Mouse (Mus musculus): ENCODE measurements around the gene Oas1c.

Oas1c gene

GRCm38 (mm10) chr5:120779922-120780321 is 32.4 kb downstream of the Oas1c start:
- no peak for DNase-seq

- DNase-seq: no peak
Measured at GRCm38 (mm10) chr5:120778941-120779340, 33.4 kb downstream of the Oas1c start.

DNA sequence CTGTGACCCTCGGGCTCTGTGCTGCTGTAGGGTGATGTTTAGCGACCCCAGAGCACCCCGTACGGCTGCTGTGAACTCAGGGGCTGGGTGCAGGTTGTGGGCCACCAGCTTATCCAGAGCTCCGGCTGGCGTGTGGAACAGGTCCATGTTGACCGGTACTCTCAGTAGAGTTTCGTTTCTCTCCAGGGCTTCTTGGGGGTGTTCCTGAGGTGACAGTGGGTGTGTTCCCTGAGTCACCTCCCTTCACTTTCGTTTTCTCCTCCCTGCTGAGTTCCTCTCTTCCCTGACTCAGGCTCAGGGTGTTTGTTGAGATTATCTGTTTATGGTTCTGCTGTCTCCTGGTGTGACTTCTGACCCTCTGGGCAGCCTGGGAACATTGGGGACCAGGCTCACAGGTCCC is 34.8 kb downstream of the Oas1c start, which contains the start of gene Oas3:
Gene Oas3, minus strand, starts transcription at position 184 of the 400 bp plus-strand sequence.
- DNase-seq: no peak

GRCm38 (mm10) chr5:120776801-120777200 is 35.5 kb downstream of the Oas1c start:
- DNase-seq: no peak

- no peak for DNase-seq
Measured at GRCm38 (mm10) chr5:120775287-120775985, 36.9 kb downstream of the Oas1c start.

DNA sequence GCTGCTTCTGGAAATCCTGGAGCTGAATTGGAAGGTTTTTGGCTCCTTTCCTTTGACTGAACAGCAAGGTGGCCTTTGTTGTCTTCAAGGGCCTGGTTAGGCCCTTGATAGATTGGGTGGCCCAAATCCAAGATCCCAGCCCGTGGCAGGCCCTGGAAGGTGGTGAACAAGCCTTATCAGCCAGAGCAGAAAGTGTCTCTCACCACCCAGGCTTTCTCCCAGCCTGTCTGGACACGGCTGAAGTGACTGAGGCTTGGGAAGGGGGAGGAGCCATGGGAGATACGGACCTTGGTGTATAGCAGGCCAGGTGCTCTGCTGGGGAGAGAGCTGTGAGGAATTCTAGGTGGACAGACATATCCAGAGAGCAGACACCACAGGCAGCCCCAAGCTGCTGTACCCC is 42.9 kb downstream of the Oas1c start:
- no peak for DNase-seq

DNA sequence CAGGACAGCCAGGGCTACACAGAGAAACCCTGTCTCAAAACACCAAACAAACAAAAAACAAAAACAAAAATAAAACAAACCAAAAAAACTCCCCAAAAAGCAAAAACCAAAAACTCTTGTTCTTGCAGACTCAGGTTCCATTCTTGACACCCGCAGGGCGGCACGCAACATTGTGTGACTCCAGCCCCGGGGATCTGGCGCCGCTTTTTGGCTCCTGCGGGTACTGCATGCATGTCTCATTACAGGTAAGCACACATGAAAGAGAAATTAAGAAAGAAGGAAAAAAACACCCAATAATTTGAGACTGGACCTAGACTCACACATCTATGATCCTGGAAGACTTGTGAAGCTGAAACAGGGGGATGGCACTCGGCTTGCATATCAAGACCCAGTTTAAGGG is 47.3 kb downstream of the Oas1c start:
- DNase-seq: no peak

GRCm38 (mm10) chr5:120761901-120762300 is 50.4 kb downstream of the Oas1c start:
- DNase-seq: no peak

DNA sequence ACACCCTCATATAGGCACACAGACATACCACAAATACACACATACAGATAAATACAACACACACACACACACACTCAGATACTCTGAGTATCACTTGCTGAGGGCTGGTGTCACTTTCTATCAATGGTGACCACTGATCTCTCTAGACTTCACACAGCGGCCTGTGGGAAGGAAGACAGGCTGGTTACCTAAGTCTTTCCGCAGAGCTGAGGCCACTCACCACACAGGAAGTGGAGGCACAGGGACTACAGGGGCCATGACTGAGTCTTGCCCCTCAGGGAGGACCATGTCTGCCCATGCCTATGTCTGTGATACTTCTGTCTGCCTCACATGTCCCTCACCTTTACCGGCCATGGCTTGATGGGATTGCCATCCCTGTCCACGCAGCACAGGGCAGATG is 58.1 kb downstream of the Oas1c start:
- no peak for DNase-seq

GRCm38 (mm10) chr5:120752786-120753185 is 59.5 kb downstream of the Oas1c start:
- DNase-seq: no peak

- no peak for DNase-seq
Measured at GRCm38 (mm10) chr5:120751206-120751605, 61.1 kb downstream of the Oas1c start.

Data from cerebellum, adult 9-10 months (tissue).